Mouse (Mus musculus) CD4-positive helper T cell, adult 2 months (primary cell): ENCODE measurements around the gene Trp53i11.

ENCODE experiments used
- DNase-seq: peaks from one replicate; pipeline ENCODE4 v3.0.0-alpha.2; 2012; ENCODE audit warnings: low read depth, missing footprints, low spot score

The Trp53i11 gene

DNA sequence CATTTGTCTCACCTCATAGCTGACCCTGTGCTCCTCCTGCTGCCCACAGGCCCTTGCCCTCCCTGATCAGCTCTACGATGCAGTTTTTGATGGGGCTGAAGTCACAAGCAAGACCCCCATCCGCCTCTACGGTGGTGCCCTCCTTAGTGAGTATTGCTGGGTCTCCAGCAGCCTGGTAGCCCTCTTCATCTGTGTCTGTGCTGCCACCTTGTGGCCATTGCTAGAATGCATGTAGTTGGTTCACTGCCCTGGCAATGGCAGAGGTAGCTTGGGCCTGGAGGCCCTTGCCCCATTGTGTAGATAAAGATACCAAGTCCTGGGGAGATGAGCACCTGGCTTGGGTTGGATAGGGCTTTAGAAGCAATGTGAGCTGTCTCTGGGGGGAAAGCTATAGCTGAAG, 11.5 kb downstream of the Trp53i11 start:
- peak; percentile 84 for DNase-seq

GRCm38 (mm10) chr2:93199531-93199974, 12.2 kb downstream of the Trp53i11 start:
- DNase-seq: peak; percentile 63

- no peak for DNase-seq
Observed at GRCm38 (mm10) chr2:93200681-93201340, 13.5 kb downstream of the Trp53i11 start.

DNA sequence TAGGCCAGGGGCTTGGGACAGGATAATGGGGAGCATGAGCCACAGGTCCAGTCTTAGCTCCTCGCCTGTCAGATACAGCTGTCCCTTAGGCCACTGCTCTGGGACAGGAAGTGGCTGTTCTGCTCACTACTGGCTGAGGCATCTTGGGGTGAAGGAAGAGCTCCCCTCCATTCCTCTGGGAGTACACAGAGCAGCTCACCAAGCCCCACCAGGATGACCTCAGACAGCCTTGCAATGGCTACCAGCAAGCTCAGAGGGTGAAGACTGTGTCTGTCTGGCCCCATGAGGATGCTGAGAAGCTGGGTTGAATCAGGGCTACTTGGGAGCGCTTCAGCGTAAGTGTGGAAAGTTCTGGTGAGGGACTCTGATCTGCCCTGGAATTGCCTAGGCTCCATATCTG, 14.6 kb downstream of the Trp53i11 start:
- no peak for DNase-seq

GRCm38 (mm10) chr2:93202782-93203181, 15.4 kb downstream of the Trp53i11 start:
- DNase-seq: no peak

- no peak for DNase-seq
Observed at GRCm38 (mm10) chr2:93203682-93204081, 16.3 kb downstream of the Trp53i11 start.

DNA sequence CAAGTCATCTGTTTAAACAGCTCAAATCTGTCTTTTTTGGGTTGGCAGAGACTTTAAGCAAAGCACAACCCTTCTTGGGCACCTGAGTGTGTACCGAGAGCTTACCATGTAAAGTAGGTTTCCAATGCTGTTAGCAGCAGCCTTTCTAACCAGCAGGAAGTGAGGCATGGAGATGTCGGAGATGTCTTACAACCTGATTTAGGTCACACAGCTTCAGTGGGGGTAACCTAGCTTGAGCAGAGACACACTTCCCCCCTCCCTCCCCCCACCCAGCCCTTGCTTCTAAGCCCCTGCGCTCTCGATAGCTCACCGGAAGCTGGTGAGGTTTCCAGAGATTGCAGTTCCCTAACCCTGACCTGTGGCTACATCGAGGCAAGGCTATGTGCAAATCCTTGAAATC, 17.2 kb downstream of the Trp53i11 start:
- DNase-seq: no peak

DNA sequence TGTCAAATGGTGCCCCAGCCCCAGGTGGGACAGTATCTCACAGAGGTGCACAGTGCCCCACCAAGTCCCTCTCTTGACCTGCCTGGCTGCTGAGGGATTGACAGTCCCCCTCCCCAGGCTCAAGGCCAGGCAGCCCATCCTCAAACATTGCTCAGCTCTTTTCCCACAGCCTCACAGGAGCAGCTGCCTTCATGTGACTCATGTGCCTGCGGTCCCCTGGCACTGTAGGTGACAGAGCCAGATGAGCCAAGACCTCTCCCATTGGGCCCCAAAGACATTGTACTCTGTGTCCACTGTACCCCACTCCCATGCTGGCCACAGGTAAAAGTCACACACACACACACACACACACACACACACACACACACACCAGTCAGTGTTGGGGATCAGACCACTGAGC, 18.8 kb downstream of the Trp53i11 start:
- DNase-seq: no peak

GRCm38 (mm10) chr2:93212386-93212785, 25.0 kb downstream of the Trp53i11 start:
- no peak for DNase-seq

GRCm38 (mm10) chr2:93212865-93213264, 25.5 kb downstream of the Trp53i11 start:
- no peak for DNase-seq

- DNase-seq: peak; percentile 56
Observed at GRCm38 (mm10) chr2:93214192-93214591, 26.8 kb downstream of the Trp53i11 start.

- no peak for DNase-seq
Observed at GRCm38 (mm10) chr2:93215790-93216189, 28.4 kb downstream of the Trp53i11 start.

- DNase-seq: peak; percentile 70
Observed at GRCm38 (mm10) chr2:93217015-93217414, 29.7 kb downstream of the Trp53i11 start.

DNA sequence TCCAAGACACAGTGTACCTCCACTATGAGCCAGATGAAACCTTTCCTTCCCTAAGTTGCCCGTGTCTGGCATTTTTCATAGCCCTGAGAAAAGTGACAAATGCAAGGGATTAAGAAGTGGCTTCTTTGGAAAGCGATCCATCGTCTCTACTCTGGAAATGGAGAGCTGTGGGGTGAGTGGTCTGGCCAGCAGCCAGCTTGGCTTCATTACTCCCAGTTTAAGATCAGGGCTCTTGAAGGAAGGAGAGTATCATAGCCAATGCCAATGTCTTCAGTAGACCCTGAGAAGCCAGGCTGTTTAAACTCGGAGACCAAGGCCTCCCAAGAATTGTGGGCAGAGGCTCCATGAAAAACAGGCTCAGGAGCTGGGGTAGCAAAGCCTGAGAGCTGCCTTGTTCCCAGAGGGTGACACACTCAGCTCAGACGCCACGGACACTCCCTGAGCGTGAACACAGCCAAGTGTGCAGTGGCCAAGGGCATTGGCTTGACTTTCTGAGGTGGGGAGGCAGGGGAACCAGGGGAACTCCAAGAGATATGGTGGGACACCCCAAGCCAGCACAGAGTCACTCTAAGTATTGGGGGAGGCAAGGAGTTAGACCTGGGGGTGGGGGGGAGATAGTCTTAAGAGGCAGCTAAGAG, 31.1 kb downstream of the Trp53i11 start:
- DNase-seq: no peak

DNA sequence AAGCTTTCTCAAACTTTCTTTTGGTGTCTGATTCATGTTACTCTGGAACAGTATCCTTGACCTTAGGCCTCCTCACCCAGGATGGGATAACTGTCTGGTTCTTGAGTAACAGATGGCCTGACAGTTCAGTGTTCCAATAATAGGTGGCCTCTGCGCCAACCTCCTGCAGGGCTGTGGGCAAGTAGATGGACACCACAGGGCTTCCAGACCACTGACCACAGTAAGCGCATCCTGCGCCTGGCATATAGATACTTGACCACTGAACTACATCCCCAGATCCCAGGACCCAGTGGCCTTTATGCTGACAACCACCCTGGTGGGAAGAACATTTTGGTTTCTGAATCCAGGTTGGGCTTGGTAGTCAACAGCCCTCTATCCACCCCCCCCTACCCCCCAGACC, 32.2 kb downstream of the Trp53i11 start:
- no peak for DNase-seq

- no peak for DNase-seq
Observed at GRCm38 (mm10) chr2:93220447-93220846, 33.1 kb downstream of the Trp53i11 start.

DNA sequence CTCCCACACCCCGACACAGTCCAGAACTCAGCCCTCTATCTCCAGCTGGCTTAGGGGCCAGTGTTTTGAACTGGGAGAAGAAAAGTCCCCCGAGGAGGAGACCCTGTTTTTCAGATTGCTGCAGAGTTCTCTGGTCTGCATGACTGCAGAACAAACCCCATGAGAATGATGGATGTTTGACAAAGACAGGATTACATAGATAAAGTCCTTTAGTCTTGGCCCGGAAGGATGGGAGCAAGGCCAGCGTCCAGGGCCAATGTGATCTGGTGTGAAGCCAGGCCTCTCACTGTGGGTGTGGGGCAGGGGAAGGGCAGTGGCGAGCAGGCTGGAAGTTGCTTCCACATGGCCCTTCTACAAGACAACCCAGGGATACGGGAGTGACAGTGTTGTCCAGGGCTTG, 36.1 kb downstream of the Trp53i11 start:
- no peak for DNase-seq

DNA sequence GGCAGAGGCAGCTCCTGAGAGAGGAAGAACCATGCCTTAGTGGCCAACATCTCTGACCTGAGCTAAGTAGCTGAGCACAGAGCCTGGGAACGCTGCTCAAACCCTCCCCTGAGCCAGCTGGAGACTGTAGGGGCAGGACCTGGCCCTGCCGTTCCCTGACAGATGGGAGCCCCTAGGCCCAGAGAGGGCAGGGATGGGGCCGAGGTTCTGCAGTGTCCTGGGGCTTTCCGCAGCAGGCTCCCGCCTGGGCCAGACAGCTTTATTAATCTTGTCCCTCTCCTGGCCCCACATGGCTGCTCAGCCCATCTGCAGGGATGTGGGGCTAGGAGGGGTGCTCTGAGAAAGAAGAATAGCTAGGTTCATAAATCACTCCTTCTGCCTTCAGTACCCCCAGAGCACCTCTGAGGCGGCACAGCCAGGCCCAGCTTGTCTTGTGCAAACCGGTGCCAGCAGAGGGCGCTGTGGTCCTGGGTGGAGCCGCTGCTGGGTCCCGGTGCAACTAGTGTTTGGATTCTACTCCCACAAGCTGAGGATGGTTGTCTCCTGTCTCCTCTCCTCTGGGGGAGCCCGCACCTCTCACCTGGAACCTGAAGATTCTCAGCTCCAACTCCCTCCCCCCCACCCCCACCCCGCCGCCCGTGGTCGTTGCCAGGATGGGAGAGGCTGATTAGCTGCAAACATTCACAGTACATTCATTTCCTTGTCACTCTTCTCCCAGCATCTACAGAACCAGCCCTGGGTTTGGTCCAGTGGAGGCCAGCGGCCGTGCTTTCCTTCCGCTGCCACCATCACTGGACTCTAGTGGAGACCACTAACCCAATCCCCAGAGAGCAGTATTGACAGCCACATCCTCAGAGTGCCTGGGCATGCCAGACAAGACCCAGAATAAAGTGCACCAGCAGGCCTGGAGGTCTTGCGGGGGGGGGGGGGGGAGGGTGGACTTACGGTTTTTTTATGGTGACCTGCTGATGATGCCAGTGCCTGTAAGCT, 39.6 kb downstream of the Trp53i11 start:
- peak; percentile 37 for DNase-seq

DNA sequence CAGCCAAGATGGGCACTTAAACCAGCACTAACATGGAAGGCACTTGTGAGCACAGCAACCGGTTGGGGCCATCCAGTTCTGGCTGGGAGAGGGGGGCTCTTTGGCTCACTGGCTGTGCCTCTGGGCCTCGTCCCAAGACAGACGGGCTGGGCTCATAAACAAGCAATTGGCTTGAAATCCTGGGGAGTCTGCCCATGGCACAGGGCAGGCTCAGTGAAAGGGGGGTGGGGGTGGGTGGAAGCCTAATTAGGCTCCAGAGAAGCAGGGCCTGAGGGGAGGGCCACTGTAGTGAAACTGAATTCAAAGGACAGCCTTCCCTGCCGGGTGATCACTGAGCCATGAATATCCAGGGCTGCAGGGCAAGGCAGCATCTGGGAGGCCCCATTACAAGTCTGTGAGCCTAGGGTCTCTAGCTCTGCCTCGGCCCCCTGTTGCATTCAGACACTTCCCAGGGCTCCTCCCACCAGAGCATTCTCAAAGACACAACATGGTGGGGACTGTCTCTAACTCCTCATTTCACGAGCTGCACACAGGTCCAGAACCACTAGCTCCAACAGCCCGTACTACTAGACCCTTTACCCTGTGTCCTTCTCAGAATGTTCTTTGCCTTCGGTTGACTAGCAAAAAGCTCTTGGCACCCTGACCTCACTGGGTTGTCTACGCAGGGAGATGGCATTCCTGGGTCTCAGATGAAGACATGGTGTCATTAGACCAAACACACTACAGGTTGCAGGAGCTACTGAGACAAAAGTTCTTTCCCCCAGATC, 40.5 kb downstream of the Trp53i11 start:
- no peak for DNase-seq

DNA sequence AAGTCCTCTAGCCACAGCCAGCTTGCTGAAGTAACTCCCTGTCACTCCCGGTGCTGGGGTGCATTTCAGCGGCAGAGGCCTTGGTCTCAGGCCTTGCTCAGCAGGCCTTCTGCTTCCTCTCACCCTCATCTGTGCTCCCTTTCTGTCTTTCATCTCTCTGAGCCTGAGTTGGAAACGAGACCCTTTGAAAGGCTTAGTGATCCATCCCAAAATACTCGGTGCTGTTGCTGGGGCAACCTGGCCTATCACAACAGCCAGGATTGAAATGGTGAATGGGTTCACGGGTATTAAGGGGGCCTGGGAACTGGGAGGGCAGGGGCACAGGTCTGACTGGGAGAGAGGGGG, 41.1 kb downstream of the Trp53i11 start:
- no peak for DNase-seq

GRCm38 (mm10) chr2:93232141-93232540, 44.8 kb downstream of the Trp53i11 start:
- DNase-seq: no peak

DNA sequence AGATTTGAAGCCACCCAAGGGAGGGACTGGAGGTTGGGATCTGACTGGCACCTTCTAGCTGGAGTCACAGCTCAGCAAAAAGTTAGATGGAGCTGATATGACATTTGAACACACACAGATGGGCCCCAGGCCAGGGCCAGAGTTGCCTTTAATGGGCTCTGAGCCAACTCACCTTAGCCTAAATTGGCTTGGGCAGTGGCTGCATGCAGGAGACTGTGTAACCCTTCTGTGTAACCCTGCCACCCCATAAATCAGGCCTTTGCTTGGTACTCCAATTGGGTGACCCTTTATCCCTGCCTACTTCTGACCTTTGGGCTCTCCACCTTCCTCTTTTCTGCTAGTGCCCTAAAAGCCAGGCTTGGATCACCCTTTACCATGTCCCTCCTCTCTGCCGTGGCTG, 49.7 kb downstream of the Trp53i11 start:
- no peak for DNase-seq
